Mouse (Mus musculus) neural tube, embryonic 11.5 days (tissue): ENCODE measurements around the gene Pde6h. TPM values are rescaled to one million over a fixed set of nuclear protein-coding genes. Genes with fewer than 3 reads are reported as not detected.

Experiments used
- ATAC-seq: fragments of 200-750 bp; cut with Nextera tagmentation; 2 replicates; pipeline ENCODE4 v1.8.0; 2017; ENCODE audit warnings: moderate number of reproducible peaks, mild to moderate bottlenecking, moderate TSS enrichment, moderate library complexity; ENCODE audit not compliant: insufficient read depth, low FRiP score, low TSS enrichment
- DNase-seq: peaks from one replicate; pipeline ENCODE4 v3.0.0-alpha.2; 2015; ENCODE audit warnings: low spot score
- H3K27ac ChIP-seq: fragments of 300-500 bp; sonication (generic); 2 replicates; pipeline ENCODE4 v1.5.1; 2014; ENCODE audit warnings: low read depth, mild to moderate bottlenecking, low read length
- H3K27me3 ChIP-seq: fragments of 300-500 bp; sonication (generic); 2 replicates; pipeline ENCODE4 v1.6.1; 2014; ENCODE audit warnings: mild to moderate bottlenecking, low read length, mixed read lengths; ENCODE audit not compliant: control insufficient read depth, insufficient read depth
- H3K36me3 ChIP-seq: fragments of 300-500 bp; sonication (generic); 2 replicates; pipeline ENCODE4 v1.6.1; 2014; ENCODE audit warnings: mild to moderate bottlenecking, low read length, moderate library complexity, mixed read lengths; ENCODE audit not compliant: control insufficient read depth, insufficient read depth
- H3K4me1 ChIP-seq: fragments of 300-500 bp; sonication (generic); 2 replicates; pipeline ENCODE4 v1.6.1; 2014; ENCODE audit warnings: low read length, mixed read lengths; ENCODE audit not compliant: control insufficient read depth, insufficient read depth
- H3K4me2 ChIP-seq: fragments of 300-500 bp; sonication (generic); 2 replicates; pipeline ENCODE4 v1.6.1; 2014; ENCODE audit warnings: low read depth, mild to moderate bottlenecking, moderate library complexity
- H3K4me3 ChIP-seq: fragments of 300-500 bp; sonication (generic); 2 replicates; pipeline ENCODE4 v1.5.1; 2014; ENCODE audit warnings: low read depth, low read length
- H3K9ac ChIP-seq: fragments of 300-500 bp; sonication (generic); 2 replicates; pipeline ENCODE4 v1.6.1; 2014; ENCODE audit warnings: mild to moderate bottlenecking, low read length
- H3K9me3 ChIP-seq: fragments of 300-500 bp; sonication (generic); 2 replicates; pipeline ENCODE4 v1.6.1; 2016; ENCODE audit warnings: low read length; ENCODE audit not compliant: control insufficient read depth
- WGBS: fragments of 180-500 bp; shearing (Covaris S2); extraction: QIAGEN DNeasy Blood & Tissue Kit; methylation state at CpG from one replicate; pipeline ENCODE4 v1.1.7; 2014; 5-methylcytosine and 5-hydroxymethylcytosine counted together
- polyA plus RNA-seq: library from polyadenylated mRNA; unstranded; fragments of >200 nt; fragmentation: Nextera tagmentation; extraction: Ambion mirVana; gene quantifications from 2 replicates; pipeline ENCODE4 v1.2.1, GENCODE M21; 2014

Gene Pde6h
- polyA plus RNA-seq, 1 experiment from 2014 or later, result not detected

GRCm38 (mm10) chr6:136942280-136942679 lies 18.6 kb downstream of the Pde6h start:
- DNase-seq, result no peak
- Histone ChIP-seq H3K9ac (no peak overlapping the region), H3K36me3 (no peaks in the 10 kb centered on the region), H3K4me2 (no peak overlapping the region), H3K4me3 (no peak overlapping the region), H3K27ac (no peak overlapping the region), H3K9me3 (no peaks in the 10 kb centered on the region), H3K27me3 (no peaks in the 10 kb centered on the region), H3K4me1 (no peaks in the 10 kb centered on the region)
- WGBS, result 92% methylated on average over 9 of the region's 9 CpGs
- no peak for ATAC-seq

- H3K9ac ChIP-seq, result no peak overlapping the region
Measured at GRCm38 (mm10) chr6:136943392-136943791, 19.8 kb downstream of the Pde6h start.

GRCm38 (mm10) chr6:136944511-136944910 lies 20.9 kb downstream of the Pde6h start:
- 91% methylated on average over 8 of the region's 8 CpGs for WGBS
- no peak for ATAC-seq
- Histone ChIP-seq H3K4me3 (no peak overlapping the region), H3K4me2 (no peak overlapping the region), H3K4me1 (no peaks in the 10 kb centered on the region), H3K27me3 (no peaks in the 10 kb centered on the region), H3K9ac (no peak overlapping the region), H3K27ac (no peak overlapping the region), H3K36me3 (no peaks in the 10 kb centered on the region), H3K9me3 (no peaks in the 10 kb centered on the region)
- no peak for DNase-seq

More at GRCm38 (mm10) chr6:136943392-136943791, 19.8 kb downstream of the Pde6h start:
- ATAC-seq (no peak), DNase-seq (no peak)
- no peaks in the 10 kb centered on the region for H3K36me3 ChIP-seq
- no peak overlapping the region for H3K4me3 ChIP-seq
- no peak overlapping the region for H3K4me2 ChIP-seq
- no peaks in the 10 kb centered on the region for H3K9me3 ChIP-seq
- H3K4me1 ChIP-seq, result no peaks in the 10 kb centered on the region
- no peak overlapping the region for H3K27ac ChIP-seq
- H3K27me3 ChIP-seq, result no peaks in the 10 kb centered on the region

- H3K4me1 ChIP-seq, result no peaks in the 10 kb centered on the region
- ATAC-seq (no peak), DNase-seq (no peak)
- H3K36me3 ChIP-seq, result no peaks in the 10 kb centered on the region
- H3K9me3 ChIP-seq, result no peaks in the 10 kb centered on the region
- no peak overlapping the region for H3K9ac ChIP-seq
- H3K4me2 ChIP-seq, result no peak overlapping the region
- H3K27ac ChIP-seq, result no peak overlapping the region
- 86% methylated on average over 5 of the region's 5 CpGs for WGBS
- H3K27me3 ChIP-seq, result no peaks in the 10 kb centered on the region
- no peak overlapping the region for H3K4me3 ChIP-seq
Measured at GRCm38 (mm10) chr6:136946241-136946640, 22.6 kb downstream of the Pde6h start.

GRCm38 (mm10) chr6:136946943-136947342 lies 23.3 kb downstream of the Pde6h start:
- DNase-seq, result no peak
- no peak for ATAC-seq
- H3K4me3 ChIP-seq, result no peak overlapping the region

GRCm38 (mm10) chr6:136947716-136948115 lies 24.1 kb downstream of the Pde6h start:
- Histone ChIP-seq H3K4me3 (no peak overlapping the region), H3K4me1 (no peaks in the 10 kb centered on the region)
- no peak for DNase-seq

More at GRCm38 (mm10) chr6:136946943-136947342, 23.3 kb downstream of the Pde6h start:
- no peak overlapping the region for H3K9ac ChIP-seq
- WGBS, result 66% methylated on average over 9 of the region's 9 CpGs
- no peaks in the 10 kb centered on the region for H3K9me3 ChIP-seq
- H3K27ac ChIP-seq, result no peak overlapping the region
- H3K4me2 ChIP-seq, result no peak overlapping the region
- no peaks in the 10 kb centered on the region for H3K36me3 ChIP-seq
- no peaks in the 10 kb centered on the region for H3K27me3 ChIP-seq
- no peaks in the 10 kb centered on the region for H3K4me1 ChIP-seq

GRCm38 (mm10) chr6:136950171-136950570 lies 26.5 kb downstream of the Pde6h start:
- H3K4me2 ChIP-seq, result no peak overlapping the region
- no peak overlapping the region for H3K4me3 ChIP-seq
- no peak overlapping the region for H3K27ac ChIP-seq
- no peaks in the 10 kb centered on the region for H3K9me3 ChIP-seq
- no peaks in the 10 kb centered on the region for H3K27me3 ChIP-seq
- H3K4me1 ChIP-seq, result no peaks in the 10 kb centered on the region
- no peaks in the 10 kb centered on the region for H3K36me3 ChIP-seq
- ATAC-seq, result no peak
- no peak for DNase-seq
- 90% methylated on average over 2 of the region's 2 CpGs for WGBS
- H3K9ac ChIP-seq, result no peak overlapping the region

More at GRCm38 (mm10) chr6:136947716-136948115, 24.1 kb downstream of the Pde6h start:
- H3K27me3 ChIP-seq, result no peaks in the 10 kb centered on the region
- no peak overlapping the region for H3K27ac ChIP-seq
- H3K9me3 ChIP-seq, result no peaks in the 10 kb centered on the region
- H3K36me3 ChIP-seq, result no peaks in the 10 kb centered on the region
- WGBS, result 34% methylated on average over 4 of the region's 4 CpGs
- no peak for ATAC-seq
- H3K9ac ChIP-seq, result no peak overlapping the region
- no peak overlapping the region for H3K4me2 ChIP-seq

GRCm38 (mm10) chr6:136952930-136953329 lies 29.3 kb downstream of the Pde6h start:
- Histone ChIP-seq H3K36me3 (no peaks in the 10 kb centered on the region), H3K27me3 (no peaks in the 10 kb centered on the region), H3K27ac (no peak overlapping the region), H3K9ac (no peak overlapping the region), H3K4me2 (no peak overlapping the region), H3K9me3 (no peaks in the 10 kb centered on the region), H3K4me3 (no peak overlapping the region), H3K4me1 (no peaks in the 10 kb centered on the region; the same call in 1 of the 2 replicates)
- DNase-seq, result no peak
- WGBS, result 94% methylated on average over 9 of the region's 9 CpGs
- ATAC-seq, result no peak

- no peak for DNase-seq
- no peaks in the 10 kb centered on the region for H3K36me3 ChIP-seq
Measured at GRCm38 (mm10) chr6:136954192-136954591, 30.6 kb downstream of the Pde6h start.

More at GRCm38 (mm10) chr6:136954192-136954591, 30.6 kb downstream of the Pde6h start:
- ATAC-seq, result no peak
- Histone ChIP-seq H3K9me3 (no peaks in the 10 kb centered on the region), H3K27ac (no peak overlapping the region), H3K4me1 (no peaks in the 10 kb centered on the region; the same call in 1 of the 2 replicates), H3K27me3 (no peaks in the 10 kb centered on the region), H3K4me3 (no peak overlapping the region), H3K9ac (no peak overlapping the region), H3K4me2 (no peak overlapping the region)
- 88% methylated on average over 6 of the region's 6 CpGs for WGBS
